Mouse (Mus musculus): Measurements from ENCODE around the gene Olfr1095.

The Olfr1095 gene

DNA sequence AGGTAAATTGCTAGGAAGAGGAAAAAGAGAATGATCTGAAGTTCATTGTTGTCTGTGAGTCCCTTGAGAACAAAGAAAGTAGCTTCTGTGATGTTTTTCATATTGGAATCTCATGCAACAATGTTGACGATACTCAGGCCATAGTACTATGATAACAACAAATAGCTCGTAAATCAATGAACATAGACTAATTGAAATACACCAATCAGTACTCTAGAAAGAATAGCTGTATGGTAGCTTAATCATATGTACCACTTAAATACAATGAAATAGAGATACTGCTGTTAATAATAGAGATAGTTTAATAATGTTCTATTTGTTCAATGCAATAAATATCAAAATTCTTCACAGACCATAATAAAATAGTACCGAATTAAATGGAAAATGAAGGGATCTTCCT lies at the start of gene Olfr1095:
Gene Olfr1095 (minus strand): TSS at position 101 of the 400 bp plus-strand sequence.
- ATAC-seq (ENCODE audit: insufficient number of reproducible peaks, low FRiP score, low TSS enrichment), result no peak

DNA sequence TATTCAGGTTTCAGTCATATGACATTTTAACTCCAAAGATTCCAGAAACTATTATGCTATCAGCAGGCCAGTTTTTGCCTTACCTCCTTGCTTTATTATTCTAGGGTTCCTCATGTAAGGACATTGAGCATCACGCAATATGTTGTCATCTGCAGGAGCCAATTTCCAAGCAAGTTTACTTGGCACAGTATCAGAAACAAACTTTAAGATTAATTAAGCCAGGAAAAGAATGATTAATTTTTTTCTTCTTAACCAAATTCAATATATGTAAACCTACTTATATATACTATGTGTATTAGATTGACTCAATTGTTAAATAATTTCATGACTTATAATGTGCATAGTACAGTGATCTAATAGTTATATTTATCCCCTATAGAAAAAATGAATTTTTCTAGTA lies 40.6 kb upstream of the Olfr1095 start, which contains the start of gene Olfr1097:
Gene Olfr1097 (minus strand): TSS at position 101 of the 400 bp plus-strand sequence.
- ATAC-seq (ENCODE audit: insufficient number of reproducible peaks, low FRiP score, low TSS enrichment), result no peak

DNA sequence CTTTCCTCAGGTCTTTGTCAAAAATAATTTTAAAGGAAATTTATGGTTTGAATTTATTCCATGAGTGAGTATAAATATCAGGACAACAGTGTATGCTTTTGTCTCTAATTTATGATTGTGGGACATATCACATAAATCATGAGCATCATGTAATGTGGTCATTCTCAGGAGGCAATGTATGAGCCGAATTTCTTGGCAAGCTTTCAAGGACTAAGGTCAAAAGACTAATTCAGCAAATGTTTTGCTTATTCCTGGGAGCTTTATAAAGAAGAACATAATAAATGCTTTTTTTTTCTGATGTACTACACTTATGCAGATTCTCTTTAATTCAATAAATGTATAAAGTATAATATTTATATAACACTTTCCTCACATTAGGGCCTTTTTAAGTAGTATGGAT lies 23.2 kb upstream of the Olfr1095 start, which contains the start of gene Gm13723:
Gene Gm13723 (minus strand): TSS at position 101 of the 400 bp plus-strand sequence.
- no peak for ATAC-seq (ENCODE audit: insufficient number of reproducible peaks, low FRiP score, low TSS enrichment)

DNA sequence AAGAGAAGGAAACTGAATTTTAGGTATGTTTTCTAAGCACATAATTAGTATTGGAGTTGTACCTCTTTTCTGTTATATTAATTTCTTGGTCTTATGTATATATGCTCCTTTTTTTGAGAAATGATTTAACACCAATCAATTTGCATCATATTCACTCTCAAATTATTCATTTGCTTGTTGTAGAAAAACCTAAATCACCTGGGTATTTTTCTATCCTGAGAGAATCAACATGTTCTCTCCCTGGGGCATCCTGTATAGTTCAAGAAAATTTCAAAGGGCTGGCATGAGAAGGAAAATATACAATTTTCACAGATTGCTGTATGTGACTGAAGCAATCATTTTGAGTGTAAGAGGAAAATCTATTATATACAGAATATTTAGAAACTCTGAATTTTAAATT lies 27.1 kb downstream of the Olfr1095 start, which contains the start of gene Olfr1094:
Gene Olfr1094 (plus strand): TSS at position 301 of the 400 bp plus-strand sequence.
- no peak for ATAC-seq (ENCODE audit: insufficient number of reproducible peaks, low FRiP score, low TSS enrichment)

DNA sequence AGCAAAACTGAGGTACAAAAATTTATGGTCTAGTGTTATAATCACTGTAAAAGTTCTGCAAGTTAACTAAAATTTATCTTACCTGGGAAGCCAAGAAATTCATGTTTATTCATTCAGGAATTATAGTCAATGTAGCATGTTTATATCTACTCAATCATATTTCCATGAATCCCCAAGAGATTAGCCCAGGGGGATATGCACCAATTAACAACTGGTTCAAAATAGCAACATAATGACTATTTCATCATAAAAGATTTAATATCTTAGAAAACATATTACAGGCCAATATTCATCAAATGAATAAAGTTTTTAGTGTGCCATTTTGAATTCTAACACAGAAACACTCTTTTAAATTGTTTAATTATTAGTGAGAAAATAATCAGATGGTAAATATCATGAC lies 41.6 kb downstream of the Olfr1095 start, which contains the start of gene Olfr141:
Gene Olfr141 (minus strand): TSS at position 101 of the 400 bp plus-strand sequence.
- no peak for ATAC-seq (ENCODE audit: insufficient number of reproducible peaks, low FRiP score, low TSS enrichment)

Measured in cerebellum, adult (tissue).